Mouse (Mus musculus): ENCODE measurements around the gene Adamts20.

Gene Adamts20

DNA sequence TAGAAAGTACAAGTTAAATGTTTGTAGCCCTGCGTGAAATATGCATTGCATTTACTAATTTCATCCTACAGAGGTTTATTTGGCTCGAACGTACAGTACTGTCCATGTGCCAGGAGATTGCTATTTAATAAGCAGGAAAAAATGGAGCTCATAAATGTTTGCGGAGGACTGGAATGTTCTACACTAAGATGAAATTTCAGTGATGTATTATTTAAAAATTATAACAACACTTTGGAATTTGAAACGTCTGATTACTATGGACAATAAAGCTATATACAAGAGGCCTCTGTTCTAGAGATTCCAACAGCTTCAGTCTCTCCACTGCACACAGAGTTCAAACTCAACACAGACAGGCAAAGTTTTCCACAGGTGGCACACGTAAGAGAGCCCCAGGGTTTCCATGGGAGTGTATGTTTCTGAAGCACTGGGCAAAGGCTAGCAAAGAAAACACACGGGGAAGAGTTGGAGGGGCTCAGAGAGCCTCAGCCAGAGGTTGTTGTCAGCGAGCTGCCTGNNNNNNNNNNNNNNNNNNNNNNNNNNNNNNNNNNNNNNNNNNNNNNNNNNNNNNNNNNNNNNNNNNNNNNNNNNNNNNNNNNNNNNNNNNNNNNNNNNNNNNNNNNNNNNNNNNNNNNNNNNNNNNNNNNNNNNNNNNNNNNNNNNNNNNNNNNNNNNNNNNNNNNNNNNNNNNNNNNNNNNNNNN, 20.6 kb downstream of the Adamts20 start:
- in situ Hi-C loops (cut with MboI, MseI) = no loop called here

DNA sequence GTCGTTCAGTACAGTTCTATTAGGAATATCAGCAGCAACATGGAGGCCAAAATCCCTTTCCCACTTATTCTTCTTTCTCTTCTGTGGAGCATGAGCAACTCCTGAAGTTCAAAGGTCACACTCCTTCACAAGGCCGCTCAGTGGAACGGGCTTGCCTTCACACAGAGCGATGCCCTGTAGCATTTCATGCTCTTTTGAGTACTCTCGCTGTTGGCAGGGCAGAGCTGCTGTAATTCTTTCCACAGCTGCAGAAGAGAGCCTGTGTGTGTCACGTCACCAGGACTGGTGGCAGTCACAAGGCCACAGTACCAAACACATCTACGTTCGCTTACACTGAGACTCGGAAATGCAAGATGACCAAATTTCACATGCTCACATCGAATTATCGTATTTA, 21.2 kb downstream of the Adamts20 start:
- in situ Hi-C loops (cut with MboI, MseI) = no loop called here

DNA sequence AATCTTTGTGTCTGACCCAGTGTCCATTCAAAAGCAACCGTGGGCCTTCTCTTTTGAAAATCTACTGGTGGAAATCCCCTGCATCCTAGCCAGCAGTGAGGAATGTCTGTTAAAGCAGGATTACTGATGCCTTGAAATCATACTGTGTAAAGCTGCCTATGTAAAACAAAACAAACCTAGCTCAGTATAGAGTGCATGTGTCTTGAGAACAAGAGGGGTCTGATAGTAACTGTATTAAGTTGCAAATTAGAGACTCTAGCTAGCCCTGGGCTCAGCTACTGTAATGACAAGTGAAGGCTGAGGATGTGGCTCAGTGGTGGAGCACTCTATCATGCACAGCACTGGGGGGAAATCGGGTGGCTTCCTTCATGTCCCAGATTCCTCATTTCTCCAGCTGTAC, 22.2 kb downstream of the Adamts20 start:
- in situ Hi-C loops (cut with MboI, MseI) = no loop called here

DNA sequence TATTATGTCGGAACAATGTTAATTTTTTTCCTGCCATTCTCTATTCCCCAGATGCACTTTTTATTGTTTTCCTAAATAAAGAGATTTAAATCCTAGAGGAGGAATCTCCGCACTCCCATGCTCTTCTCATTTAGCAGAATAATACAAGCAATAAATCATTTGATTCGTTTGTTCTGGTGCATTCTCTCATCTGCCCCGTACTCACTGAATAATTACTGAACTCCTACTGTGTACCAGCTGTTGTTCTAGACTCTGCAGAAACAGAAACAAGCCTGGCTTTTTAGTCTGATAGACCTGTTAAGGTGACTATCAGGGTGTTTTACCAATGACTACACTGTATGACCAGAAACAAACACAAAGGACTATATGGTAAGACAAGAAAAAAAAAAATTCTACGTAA, 29.7 kb downstream of the Adamts20 start:
- in situ Hi-C loops (cut with MboI, MseI) = no loop called here

DNA sequence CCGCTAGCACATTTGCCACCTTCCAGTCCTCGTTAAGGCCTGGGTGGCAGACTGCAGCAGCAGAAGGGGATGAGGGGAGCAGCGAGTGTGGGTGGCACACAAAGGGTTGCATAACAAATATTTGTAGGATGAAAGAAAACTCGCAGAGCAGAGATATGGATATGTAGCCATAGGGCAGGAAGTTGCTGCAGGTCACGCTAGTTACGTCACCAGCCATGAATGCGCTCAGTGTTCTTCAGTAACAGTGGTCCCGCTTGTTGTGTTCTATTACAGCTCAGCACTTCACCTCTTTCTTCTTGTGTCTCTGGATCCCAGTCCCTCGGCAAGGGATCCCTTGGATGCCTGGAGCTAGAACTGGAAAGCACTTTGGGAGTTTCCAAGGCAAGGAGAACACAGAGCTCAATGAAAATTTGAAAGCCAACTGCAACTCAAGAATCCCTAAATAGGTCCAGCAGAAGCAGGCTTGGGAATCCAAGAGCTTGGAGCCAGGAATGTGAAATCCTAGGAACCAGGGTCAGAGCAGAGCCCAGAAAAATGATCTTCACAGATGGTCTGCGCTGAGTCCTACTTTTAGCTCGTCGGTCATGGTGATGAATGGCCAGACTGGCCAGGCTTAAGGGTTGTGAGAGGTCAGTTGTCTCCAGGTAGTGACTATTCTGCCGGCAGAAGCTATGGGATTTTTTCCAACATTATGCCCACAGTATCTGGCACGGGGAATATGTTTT, 34.4 kb downstream of the Adamts20 start:
- in situ Hi-C loops (cut with MboI, MseI) = no loop called here

DNA sequence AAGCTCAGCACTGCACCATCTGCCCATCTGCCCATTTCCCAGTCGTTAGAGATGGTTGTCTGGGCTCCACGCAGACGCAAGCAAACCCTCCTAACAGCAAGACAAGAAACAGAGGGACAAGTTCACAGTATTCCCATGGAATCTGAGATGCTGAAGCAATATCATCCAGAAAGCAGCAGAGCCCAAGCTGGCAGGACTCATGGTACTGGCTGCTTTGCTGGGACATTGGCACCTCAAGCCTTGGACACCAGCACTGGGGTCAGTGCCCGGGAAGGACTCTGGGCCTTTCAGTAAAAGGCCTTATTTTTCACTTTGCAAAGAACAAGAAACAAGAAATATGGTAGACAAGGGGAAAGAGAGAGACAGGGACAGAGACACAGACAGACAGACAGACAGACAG, 36.5 kb downstream of the Adamts20 start:
- in situ Hi-C loops (cut with MboI, MseI) = no loop called here

DNA sequence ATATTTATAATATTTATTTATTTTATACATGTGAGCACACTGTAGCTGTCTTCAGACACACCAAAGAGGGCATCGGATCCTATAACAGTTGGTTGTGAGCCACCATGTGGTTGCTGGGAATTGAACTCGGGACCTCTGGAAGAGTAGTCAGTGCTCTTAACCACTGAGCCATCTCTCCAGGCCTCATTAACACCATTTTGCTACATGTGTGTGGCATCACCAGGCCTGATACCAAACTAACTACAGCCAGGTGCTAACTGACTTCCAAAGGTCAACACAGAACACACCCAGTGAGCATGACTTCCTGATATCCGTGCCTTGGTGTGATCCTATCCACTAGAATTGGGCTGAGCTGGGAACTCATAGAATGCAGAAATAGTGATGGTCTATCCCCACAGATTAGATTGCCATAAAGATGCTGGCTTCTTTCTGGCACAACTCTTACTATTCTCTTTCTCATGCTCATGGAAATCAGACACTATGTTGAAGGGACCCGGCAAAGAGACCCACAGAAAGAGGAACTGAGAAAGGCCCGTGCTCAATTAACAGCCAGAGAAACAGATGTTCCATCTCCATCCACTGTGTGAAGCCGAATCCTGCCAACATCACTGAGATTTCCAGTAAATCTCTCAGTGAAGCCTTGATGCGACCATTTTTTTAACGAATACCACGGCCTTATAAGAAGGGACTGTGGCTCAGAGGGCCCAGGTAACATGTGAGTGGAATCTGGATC, 37.6 kb downstream of the Adamts20 start:
- in situ Hi-C loops (cut with MboI, MseI) = no loop called here

DNA sequence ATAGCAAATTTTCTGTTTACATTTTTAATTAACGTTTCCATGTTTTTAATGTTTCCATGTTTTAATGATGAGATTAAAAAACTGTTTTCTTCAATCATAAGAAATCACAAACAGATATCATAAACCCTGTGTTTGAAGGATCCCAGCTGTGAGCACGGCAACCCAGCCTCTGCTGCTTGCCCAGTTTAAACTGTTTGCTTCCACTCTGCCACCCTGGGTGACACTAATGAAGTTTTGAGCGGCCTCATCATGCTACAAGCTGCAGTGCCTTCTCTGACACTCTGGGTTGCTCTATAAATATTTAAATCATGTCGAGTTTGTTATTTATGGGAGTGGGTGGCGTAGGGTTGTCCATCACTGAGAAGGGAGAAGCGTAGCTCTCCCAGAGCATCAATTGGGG, 44.7 kb downstream of the Adamts20 start:
- in situ Hi-C loops (cut with MboI, MseI) = no loop called here

DNA sequence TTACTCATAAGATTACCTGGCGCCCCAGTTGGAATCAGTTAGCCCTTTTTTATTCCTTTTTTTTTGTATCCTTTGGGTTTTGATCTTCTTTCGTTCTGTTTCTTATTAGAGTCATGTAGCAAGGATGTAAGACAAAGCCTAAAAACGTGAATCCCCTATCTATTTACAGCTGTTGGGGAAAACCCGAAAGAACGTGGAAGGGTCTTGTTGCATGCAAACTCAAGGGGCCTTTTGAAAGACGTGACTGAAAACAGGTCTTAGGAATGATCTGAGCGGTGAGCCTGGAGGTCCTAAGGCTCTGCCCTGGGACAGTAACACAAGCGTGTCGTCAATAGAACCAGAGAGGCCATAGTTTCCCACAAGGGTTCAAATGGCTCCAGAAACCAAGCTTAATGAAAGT, 46.1 kb downstream of the Adamts20 start:
- in situ Hi-C loops (cut with MboI, MseI) = no loop called here

DNA sequence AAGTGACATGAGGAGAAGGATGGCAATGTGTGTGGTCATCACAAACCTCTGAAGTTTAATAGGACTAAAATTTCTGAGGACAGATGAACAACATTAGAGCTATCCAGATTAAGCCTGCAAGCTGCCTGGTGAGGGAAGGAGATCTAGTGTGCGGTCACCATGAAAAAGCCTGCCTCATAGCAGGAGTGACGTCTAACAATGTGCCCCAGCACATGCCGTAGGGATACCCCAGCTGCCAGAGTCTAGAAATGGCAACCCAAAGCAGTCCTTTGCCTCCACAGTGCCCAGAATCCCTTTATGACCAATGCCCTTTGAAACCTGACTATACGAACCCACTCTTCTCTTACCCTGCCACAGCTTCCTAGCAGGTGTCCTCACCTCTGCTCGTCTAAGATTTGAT, 46.8 kb downstream of the Adamts20 start:
- in situ Hi-C loops (cut with MboI, MseI) = no loop called here

DNA sequence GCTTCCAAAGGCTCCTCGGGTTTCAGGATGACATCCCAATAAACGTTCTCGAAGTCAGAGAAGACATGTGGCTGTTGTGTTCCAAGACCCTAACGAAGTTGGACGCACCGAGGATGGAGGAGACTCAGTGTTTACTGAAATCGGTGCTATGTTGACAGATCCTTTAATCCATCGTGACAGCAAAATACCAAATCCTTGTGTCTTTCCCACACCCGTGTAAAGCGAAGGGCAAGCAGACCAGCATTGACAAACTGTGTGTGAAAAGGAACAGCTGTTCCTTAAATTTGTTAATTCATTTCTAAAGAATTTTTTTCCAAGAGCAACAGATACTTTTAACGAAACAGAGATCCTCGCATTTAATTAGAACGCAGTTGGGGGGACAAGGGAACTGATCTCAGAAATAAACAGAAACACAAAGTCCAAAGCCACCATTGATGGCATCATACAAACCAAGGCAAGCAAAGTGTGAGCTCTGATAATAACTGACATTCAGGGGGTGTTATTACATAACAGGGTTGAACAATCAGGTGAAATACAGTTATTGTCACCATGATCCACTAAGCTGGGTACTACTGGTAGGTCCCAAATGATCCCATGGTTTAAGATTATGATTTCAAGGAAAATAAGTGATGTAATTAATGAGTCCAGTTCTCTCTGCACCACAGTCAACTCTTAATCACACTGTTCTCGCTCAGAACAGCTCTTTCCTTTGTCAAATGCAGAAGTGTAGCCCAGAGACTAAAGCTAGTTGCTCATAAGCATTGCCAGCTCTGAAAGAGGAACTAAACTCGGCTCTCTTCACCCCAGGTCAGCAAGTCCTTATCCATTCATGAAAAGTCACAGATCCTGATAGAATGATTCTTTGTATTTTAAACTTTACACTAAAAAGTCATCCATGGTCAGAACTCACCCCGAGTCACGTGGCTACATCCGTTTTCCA, 47.7 kb downstream of the Adamts20 start:
- in situ Hi-C loops (cut with MboI, MseI) = no loop called here

DNA sequence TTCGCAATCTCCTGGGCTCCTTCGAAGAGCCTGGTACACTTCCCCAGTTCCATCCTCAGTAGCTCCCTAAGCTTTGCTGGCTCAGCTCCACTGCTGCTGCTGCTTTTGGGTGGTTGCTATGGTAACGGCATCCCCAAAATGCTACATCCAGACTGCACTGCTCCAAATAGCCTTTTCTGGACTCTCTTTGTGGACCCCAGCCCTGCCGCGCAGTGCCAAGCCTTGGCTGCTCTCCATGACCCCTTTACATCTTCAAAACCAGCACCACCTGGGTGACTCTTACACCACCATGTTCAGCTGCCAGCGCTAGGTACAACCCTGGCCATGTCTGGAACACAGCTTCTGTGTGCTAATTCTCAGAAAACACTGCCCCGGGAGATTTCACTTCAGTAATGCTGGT, 55.4 kb downstream of the Adamts20 start:
- in situ Hi-C loops (cut with MboI, MseI) = no loop called here

DNA sequence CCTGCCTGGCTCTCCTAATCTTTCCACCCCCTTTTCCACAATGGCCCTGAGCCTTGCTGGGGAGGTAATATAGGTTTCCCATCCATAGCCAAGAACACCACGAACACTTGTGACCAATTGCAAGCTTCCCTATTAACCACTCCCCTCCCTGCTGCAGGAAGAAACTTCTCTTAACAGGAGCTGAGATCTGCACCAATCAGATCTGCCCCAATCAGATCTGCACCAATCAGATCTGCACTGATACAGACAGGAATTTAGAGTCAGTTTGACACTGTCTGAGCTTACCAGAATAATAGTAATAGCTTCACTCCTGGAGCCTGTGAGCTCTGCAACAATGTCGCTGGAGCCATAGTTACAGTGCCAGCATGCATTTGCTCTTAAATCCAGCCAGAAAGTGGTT, 58.9 kb downstream of the Adamts20 start:
- in situ Hi-C loops (cut with MboI, MseI) = no loop called here

DNA sequence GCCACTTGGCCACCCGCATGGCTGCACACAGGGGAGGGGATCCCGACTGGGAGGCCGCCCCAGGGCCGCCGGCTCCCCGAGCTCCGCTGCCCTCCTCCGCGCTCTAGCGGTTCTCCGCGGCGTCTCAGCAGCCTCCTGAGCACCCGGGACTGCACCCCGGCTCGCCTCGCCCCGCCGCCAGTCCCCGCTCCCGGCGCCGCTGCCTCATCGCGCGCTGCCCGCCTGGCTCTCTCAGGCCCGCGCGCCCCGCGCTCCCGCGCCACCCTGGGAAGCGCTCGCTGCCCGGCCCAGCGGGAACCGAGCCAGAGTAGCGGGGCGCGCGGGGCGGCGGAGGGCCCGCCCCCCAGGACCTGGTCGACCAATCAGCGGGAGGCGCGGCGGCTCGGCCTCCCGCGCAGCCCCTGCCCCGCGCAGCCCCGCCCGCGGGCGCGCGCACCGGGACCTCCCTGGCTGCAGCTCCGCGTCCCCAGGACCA, 61.1 kb downstream of the Adamts20 start:
- in situ Hi-C loops (cut with MboI, MseI) = loop anchor here (5.0 kb wide), 1 partner anchor 57 kb away; no protein-coding TSS in a partner anchor

DNA sequence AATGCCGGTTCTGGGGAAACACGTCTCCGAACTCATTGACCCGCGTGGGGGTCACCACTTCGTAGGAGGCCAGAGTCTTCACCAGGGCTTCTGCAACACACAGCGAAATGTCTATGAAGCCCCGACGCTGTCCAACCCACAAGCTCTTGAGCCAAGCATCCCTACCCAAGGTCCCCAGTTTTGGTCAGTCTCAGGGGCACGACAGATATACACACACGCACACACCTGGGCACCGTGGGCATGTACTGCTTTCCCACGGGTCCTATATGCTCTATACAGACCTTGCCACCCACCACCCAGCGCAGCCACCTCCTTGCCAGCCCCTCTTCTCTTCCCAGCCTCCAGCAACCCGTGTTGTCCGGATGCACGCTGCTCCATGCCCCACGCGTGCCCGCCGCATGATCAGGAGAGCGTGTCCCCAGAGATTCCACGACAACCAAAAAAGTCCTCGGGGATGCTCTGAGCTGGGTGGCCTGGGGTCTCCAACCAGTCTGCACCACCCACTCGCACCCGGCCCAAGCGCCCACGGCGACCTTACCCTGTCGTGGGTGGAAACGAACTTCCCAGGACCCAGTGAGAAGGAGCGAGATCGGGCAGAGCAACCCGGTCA, 61.7 kb downstream of the Adamts20 start:
- in situ Hi-C loops (cut with MboI, MseI) = loop anchor here (5.0 kb wide), 1 partner anchor 56 kb away; no protein-coding TSS in a partner anchor

DNA sequence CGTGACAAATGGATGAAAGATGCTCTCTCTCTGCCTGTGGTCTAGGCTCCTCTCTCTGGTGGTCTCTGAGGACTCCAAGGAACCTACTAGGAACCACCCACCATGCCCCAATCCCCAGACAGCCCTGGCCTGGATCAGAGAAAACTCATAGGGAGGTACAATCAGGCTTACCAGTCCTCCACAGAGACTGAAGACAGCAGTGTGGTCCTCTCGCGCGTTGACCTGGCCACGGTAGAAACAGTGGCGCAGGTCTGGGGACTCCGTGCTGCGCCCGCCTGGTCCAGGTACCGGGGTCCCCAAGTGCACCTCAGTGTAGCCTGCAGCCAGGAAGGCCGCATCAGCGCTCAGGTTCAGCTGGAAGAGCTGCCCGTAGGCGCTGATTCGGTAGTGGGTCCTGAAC, 62.2 kb downstream of the Adamts20 start:
- in situ Hi-C loops (cut with MboI, MseI) = loop anchor here (5.0 kb wide), 1 partner anchor 56 kb away; no protein-coding TSS in a partner anchor

DNA sequence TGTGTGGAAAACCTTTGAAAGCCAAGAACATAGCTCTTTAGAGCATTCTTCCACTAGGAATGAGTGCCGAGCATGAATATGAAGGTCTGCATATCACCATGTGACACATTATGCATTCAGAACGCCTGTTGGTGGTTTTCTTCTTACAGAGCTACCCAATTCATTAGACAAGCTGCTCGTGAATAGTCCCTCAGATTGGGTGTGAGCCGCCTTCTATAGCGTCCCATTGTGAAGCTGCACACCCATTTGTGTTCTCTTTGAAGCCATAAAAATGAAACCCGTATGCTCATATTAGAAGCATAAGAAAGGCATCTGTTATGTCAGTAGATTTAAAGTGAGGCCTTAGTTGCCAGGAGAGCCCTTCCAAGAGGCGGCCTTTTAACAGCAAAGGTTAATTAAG, 72.5 kb downstream of the Adamts20 start:
- in situ Hi-C loops (cut with MboI, MseI) = loop anchor here (10.0 kb wide), 1 partner anchor 112 kb away; no protein-coding TSS in a partner anchor

DNA sequence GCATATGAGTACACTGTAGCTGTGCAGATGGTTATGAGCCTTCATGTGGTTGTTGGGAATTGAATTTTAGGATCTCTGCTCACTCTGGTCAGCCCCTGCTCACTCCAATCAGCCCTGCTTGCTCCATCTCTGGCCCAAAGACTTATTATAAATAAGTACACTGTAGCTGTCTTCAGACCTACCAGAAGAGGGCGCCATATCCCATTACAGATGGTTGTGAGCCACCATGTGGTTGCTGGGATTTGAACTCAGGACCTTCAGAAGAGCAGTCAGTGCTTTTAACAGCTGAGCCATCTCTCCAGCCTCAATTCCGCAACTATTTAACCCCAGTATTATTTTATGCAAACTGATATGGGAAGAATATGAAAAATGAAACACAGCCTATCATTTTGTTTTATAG, 75.1 kb downstream of the Adamts20 start:
- in situ Hi-C loops (cut with MboI, MseI) = loop anchor here (10.0 kb wide), 1 partner anchor 115 kb away; no protein-coding TSS in a partner anchor

DNA sequence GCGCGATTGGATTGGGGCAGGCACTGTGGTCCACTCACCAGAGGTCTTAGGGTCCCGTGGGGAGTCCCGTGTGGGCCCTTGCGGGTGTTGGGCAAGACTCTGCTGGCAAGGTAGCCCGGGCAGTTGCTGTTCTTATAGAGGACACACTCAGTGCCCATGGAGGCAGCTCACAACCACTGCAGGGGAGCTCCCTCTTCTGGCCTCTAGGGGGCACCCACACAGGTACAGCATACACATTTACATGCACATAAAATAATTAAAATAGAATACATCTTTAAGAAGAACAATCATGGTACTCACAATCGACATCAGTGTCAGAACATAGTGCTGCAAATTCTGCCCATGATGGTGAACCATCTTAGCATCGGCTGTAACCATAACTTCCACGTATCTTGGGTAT, 85.8 kb downstream of the Adamts20 start:
- in situ Hi-C loops (cut with MboI, MseI) = no loop called here

DNA sequence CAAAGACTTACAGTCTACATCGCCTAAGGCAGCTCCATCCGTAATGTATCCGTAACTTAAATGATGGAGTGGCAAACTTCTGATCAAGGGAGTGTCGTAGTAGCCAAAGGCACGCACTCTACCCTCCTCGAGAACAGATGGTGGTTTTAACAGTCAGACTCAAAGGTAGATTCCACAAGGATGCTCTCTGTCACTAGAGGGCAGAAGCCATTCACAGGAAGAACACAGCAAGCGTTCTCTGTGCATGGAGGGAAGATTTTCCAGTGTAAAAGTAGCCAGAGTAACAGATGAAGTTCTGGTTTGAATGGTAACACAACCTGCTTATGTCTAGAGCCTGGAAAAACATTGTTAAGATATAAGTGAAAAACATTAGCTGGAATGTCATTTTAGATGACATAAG, 92.7 kb downstream of the Adamts20 start:
- in situ Hi-C loops (cut with MboI, MseI) = no loop called here

DNA sequence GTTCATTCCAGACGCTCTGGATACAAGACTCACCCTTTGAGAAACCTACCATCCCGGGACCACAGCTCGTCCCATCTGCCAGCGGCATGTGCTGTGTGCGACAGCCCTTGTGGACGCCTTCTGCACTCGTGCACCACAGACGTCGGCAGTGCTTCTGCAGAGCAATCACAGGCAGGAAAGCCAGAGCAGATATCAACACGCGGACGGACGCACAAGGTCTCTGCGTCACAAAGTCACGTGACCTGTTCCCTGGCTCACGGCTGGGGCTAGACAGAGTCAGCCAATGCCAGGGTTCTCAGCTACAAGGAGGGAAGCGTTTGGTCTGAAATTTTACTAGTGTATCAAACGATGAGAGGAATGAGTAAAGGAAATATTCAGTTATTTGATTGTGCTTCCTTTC, 116.2 kb downstream of the Adamts20 start:
- in situ Hi-C loops (cut with MboI, MseI) = loop anchor here (5.0 kb wide), 1 partner anchor 53 kb away; no protein-coding TSS in a partner anchor

All from T-helper 2 cell (primary cell).